Mouse (Mus musculus): ENCODE results near the gene Gemin7. TPM values are rescaled to one million over a fixed set of nuclear protein-coding genes. Genes with fewer than 3 reads are reported as not detected.

Gemin7 gene
- polyA plus RNA-seq, 1 experiment from 2014 or later: 61.7 TPM

DNA sequence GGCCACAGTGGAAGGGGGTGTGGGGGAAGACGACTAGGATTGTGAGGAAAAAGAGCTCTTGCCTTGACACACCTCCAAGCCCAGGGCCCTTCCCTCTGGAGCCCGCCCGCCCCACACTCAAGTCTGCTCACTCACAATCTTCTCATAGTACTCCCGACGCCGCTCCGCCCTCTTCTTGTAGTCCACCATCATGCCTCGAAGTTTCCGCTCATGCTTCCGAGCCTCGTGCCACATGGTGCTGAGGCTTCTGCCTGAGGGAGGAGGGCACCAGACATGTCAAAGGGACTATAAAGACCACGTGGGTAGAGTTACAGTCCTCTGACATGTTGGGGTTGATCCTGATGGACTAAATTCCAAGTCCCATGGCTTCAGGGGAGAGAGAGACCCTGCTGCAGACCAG lies 25.7 kb upstream of the Gemin7 start:
- H3K27me3 ChIP-seq (ENCODE audit: insufficient read depth, low read length): no peaks in the 10 kb centered on the region
- H3K36me3 ChIP-seq (replicated peaks; ENCODE audit: insufficient read depth, low read length): peaks cover 33% of the 10 kb centered on the region
- peaks cover 18% of the 10 kb centered on the region for H3K4me1 ChIP-seq (ENCODE audit: insufficient read depth)
- ATAC-seq (no peak), DNase-seq (no peak)
- no peak overlapping the region for H3K27ac ChIP-seq (ENCODE audit: low read depth)
- peak overlapping the region; percentile 93; the same call in 1 of the 2 replicates for H3K9ac ChIP-seq (replicated peaks)
- no peak for TF ChIP-seq CTCF (IDR thresholded peaks at IDR 0.05; ENCODE audit: low read depth)
- no peak for TF ChIP-seq EP300 (IDR thresholded peaks at IDR 0.05; ENCODE audit: low read depth)
- H3K9me3 ChIP-seq (ENCODE audit: low read length): no peaks in the 10 kb centered on the region
- peak overlapping the region; percentile 73 for H3K4me2 ChIP-seq (ENCODE audit: low read depth, low read length)
- peak overlapping the region; percentile 90; the same call in 1 of the 2 replicates for H3K4me3 ChIP-seq (ENCODE audit: low read depth, low read length)
- 77% methylated on average over 12 of the region's 12 CpGs for WGBS (ENCODE audit: insufficient replicate concordance)

DNA sequence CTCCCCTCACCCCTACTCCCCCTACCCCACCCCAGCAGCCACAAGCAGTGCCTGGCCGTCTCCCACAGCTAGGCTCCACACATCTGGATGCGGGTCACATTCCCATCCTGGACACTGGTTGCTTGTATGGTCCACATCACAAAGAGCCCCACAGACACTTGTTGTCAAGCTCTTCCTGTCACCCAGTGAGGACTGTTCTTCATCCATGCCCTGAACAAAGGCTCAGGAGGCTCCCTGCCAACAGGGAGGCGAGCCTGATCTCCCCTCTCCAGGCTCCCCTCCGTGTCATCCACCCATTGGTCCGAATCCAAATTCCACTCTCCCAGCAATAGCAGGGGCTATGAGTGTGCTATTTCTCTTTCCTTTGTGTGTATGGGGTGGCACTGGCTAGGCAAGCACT lies 23.2 kb upstream of the Gemin7 start:
- ATAC-seq (no peak), DNase-seq (no peak)
- 65% methylated on average over 5 of the region's 5 CpGs for WGBS (ENCODE audit: insufficient replicate concordance)
- H3K4me2 ChIP-seq (ENCODE audit: low read depth, low read length): no peak overlapping the region
- peaks cover 37% of the 10 kb centered on the region for H3K36me3 ChIP-seq (replicated peaks; ENCODE audit: insufficient read depth, low read length)
- no peaks in the 10 kb centered on the region for H3K9me3 ChIP-seq (ENCODE audit: low read length)
- H3K4me3 ChIP-seq (ENCODE audit: low read depth, low read length): no peak overlapping the region
- no peak for TF ChIP-seq CTCF (IDR thresholded peaks at IDR 0.05; ENCODE audit: low read depth)
- no peak for TF ChIP-seq EP300 (IDR thresholded peaks at IDR 0.05; ENCODE audit: low read depth)
- H3K4me1 ChIP-seq (ENCODE audit: insufficient read depth): peaks cover 18% of the 10 kb centered on the region
- no peaks in the 10 kb centered on the region for H3K27me3 ChIP-seq (ENCODE audit: insufficient read depth, low read length)
- no peak overlapping the region for H3K9ac ChIP-seq (replicated peaks)
- H3K27ac ChIP-seq (ENCODE audit: low read depth): 0 out of 2 replicates have a peak overlapping the region, but pooled peaks have one; percentile 4

DNA sequence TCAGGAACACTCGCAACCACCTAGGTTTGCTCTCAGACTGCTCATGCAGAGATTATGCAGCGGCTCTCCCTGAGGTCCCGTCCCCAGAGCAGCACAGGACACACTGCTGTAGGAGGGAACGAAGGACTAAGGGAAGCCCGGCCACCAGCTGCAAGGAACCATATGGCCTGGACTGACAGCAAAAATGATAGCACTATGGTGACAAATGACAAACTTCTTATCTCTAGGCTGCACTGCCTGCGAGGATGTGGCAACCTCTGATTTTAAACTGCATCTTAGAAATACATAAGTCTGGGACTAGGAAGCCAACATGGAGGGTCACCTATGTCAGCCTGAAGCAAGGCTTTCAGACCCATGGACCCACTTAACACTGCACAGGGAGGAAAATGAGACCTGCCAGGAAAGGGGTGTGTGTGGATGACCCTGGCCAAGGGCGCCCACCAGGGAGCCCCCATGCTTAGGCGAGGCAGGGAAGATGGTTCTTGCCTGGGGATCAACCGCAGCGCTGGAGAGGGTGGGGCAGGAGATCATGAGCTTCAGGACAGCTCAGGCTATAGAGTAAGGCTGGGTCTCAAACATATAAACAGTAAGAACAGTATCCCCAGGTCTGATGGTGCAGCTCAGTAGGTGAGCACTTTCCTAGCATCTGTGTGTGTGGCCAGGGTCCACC lies 15.8 kb upstream of the Gemin7 start:
- no peak overlapping the region for H3K27ac ChIP-seq (ENCODE audit: low read depth)
- WGBS (ENCODE audit: insufficient replicate concordance): 60% methylated on average over 10 of the region's 10 CpGs
- no peak for DNase-seq
- TF ChIP-seq EP300 (IDR thresholded peaks at IDR 0.05; ENCODE audit: low read depth): peak; percentile 82
- no peak for TF ChIP-seq CTCF (IDR thresholded peaks at IDR 0.05; ENCODE audit: low read depth)
- no peaks in the 10 kb centered on the region for H3K9me3 ChIP-seq (ENCODE audit: low read length)
- H3K4me3 ChIP-seq (ENCODE audit: low read depth, low read length): no peak overlapping the region
- H3K4me1 ChIP-seq (ENCODE audit: insufficient read depth): no peaks in the 10 kb centered on the region
- peaks cover 60% of the 10 kb centered on the region for H3K36me3 ChIP-seq (replicated peaks; ENCODE audit: insufficient read depth, low read length)
- no peaks in the 10 kb centered on the region for H3K27me3 ChIP-seq (ENCODE audit: insufficient read depth, low read length)
- no peak overlapping the region for H3K9ac ChIP-seq (replicated peaks)
- ATAC-seq: peak; percentile 70
- H3K4me2 ChIP-seq (ENCODE audit: low read depth, low read length): no peak overlapping the region

DNA sequence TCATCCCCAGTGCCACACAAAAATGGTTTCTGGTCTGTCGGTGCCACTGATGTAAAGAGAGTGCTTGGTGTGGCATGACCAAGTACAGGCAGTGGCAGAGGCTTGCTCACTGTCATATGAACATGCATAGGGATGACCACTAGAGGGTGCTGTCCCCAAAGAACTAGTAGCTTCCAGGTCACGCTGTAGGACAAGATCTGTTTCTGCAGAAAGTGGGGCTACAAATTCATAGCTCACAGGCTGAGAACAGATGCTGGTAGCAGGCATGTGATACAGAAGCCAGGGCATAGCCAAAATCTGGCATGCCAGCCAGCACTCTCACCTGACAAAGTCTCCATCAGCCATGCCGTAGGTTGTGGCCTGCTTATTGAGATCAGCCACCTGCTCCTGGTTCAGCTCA lies 12.5 kb upstream of the Gemin7 start:
- Histone ChIP-seq H3K4me1 (ENCODE audit: insufficient read depth) (no peaks in the 10 kb centered on the region), H3K4me2 (ENCODE audit: low read depth, low read length) (no peak overlapping the region), H3K4me3 (ENCODE audit: low read depth, low read length) (no peak overlapping the region), H3K27me3 (ENCODE audit: insufficient read depth, low read length) (no peaks in the 10 kb centered on the region), H3K27ac (ENCODE audit: low read depth) (no peak overlapping the region), H3K36me3 (replicated peaks; ENCODE audit: insufficient read depth, low read length) (peaks cover 79% of the 10 kb centered on the region), H3K9ac (replicated peaks) (no peak overlapping the region), H3K9me3 (ENCODE audit: low read length) (no peaks in the 10 kb centered on the region)
- DNase-seq (peak; percentile 78), ATAC-seq (peak; percentile 69)
- peak; percentile 96 for TF ChIP-seq CTCF (IDR thresholded peaks at IDR 0.05; ENCODE audit: low read depth)
- no peak for TF ChIP-seq EP300 (IDR thresholded peaks at IDR 0.05; ENCODE audit: low read depth)
- 65% methylated on average over 3 of the region's 3 CpGs for WGBS (ENCODE audit: insufficient replicate concordance)

DNA sequence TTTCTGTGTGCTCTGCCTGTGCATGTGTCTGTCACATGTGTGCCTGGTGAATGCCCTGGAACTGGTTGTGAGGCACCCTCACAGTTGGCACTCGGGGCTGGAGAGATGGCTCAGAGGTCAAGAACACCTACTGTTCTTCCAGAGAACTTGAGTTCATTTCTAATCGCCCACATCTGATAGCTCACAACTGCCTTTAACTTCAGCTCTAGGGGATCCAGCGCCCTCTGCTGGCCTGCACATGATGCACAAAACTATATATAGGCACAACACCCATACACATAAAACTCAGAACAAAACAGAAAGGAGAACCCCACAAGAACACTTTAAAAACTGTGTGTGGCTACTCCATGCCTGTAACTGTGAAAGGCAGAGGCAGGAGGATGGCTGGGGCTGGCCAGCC lies 11.8 kb upstream of the Gemin7 start:
- no peak overlapping the region for H3K4me2 ChIP-seq (ENCODE audit: low read depth, low read length)
- TF ChIP-seq EP300 (IDR thresholded peaks at IDR 0.05; ENCODE audit: low read depth) (no peak), CTCF (IDR thresholded peaks at IDR 0.05; ENCODE audit: low read depth) (peak; percentile 83)
- no peaks in the 10 kb centered on the region for H3K9me3 ChIP-seq (ENCODE audit: low read length)
- H3K36me3 ChIP-seq (replicated peaks; ENCODE audit: insufficient read depth, low read length): peaks cover 86% of the 10 kb centered on the region
- H3K27ac ChIP-seq (ENCODE audit: low read depth): no peak overlapping the region
- H3K4me1 ChIP-seq (ENCODE audit: insufficient read depth): no peaks in the 10 kb centered on the region
- peak; percentile 35; the same call in 1 of the 2 replicates for ATAC-seq
- no peaks in the 10 kb centered on the region for H3K27me3 ChIP-seq (ENCODE audit: insufficient read depth, low read length)
- WGBS (ENCODE audit: insufficient replicate concordance): 48% methylated on average over 3 of the region's 3 CpGs
- H3K9ac ChIP-seq (replicated peaks): no peak overlapping the region
- no peak overlapping the region for H3K4me3 ChIP-seq (ENCODE audit: low read depth, low read length)
- peak; percentile 79 for DNase-seq

DNA sequence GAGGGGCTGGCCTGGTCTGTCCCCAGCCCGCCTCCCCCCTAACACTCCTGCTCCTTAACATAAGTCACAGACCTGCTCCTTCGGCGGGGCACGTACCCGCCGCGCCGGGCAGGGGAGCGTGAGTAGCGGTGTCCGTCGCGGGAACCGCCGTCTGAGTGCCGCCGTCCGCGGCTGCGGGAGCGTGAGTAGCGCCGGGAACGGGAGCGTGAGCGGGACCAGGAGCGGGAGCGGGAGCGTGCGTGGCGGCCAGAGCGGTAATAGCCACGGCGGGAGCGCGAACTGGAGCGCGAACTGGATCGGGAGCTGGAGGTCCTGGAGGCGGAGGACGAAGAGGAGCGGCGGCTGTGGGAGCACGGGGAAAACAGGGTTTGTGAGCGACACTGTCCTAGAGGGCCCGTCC lies 8.9 kb upstream of the Gemin7 start:
- Histone ChIP-seq H3K36me3 (replicated peaks; ENCODE audit: insufficient read depth, low read length) (peaks cover 73% of the 10 kb centered on the region), H3K9ac (replicated peaks) (no peak overlapping the region), H3K4me2 (ENCODE audit: low read depth, low read length) (no peak overlapping the region), H3K27ac (ENCODE audit: low read depth) (no peak overlapping the region), H3K9me3 (ENCODE audit: low read length) (no peaks in the 10 kb centered on the region), H3K4me1 (ENCODE audit: insufficient read depth) (no peaks in the 10 kb centered on the region), H3K4me3 (ENCODE audit: low read depth, low read length) (no peak overlapping the region), H3K27me3 (ENCODE audit: insufficient read depth, low read length) (no peaks in the 10 kb centered on the region)
- TF ChIP-seq EP300 (IDR thresholded peaks at IDR 0.05; ENCODE audit: low read depth) (no peak), CTCF (IDR thresholded peaks at IDR 0.05; ENCODE audit: low read depth) (no peak)
- no peak for DNase-seq
- no peak for ATAC-seq
- 93% methylated on average over 43 of the region's 46 CpGs for WGBS (ENCODE audit: insufficient replicate concordance)

All from liver, postnatal 0 days (tissue).